Mouse (Mus musculus): ENCODE results near the gene Neo1.

DNA sequence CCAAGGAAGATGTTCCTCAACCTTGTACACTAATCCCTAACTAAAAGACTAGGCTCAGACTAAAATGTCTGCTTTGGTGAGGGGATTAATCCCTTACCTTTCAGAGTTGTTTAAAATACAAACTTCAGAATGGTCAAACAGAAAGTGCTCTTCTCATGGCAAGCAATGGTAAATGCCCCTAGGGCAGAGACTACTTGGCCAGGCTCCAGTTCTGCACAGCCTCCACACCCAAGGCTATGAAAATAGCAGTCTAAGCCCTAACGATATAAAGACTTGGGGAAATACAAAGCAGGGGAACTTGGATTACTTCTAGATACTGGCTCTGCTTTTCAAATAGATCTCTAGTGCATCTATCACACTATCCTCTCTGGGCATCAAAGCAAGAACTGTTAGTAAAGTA, 153.6 kb downstream of the Neo1 start:
- TF ChIP-seq CTCF (IDR thresholded peaks at IDR 0.05; ENCODE audit: low read depth, low read length) (no peak), GATA1 (IDR thresholded peaks at IDR 0.05; ENCODE audit: borderline replicate concordance, low read length) (no peak), POLR2AphosphoS5 (IDR thresholded peaks at IDR 0.05; ENCODE audit: insufficient replicate concordance, low read depth, low read length) (no peak)
